Mouse (Mus musculus): ENCODE measurements at regions not wholly inside any gene's neighbourhood (a gene's known extent, or its start where the extent isn't known, plus 50 kb on each side); places are given as distances from the start of the nearest gene placed in this dataset.
A peak's percentile ranks its signal among the peaks of the same experiment; 100 is the strongest.

- no peak for DNase-seq (ENCODE audit: low read depth, low spot score)
Measured at GRCm38 (mm10) chr11:18031049-18031448, 77.4 kb upstream of the Etaa1 start.

GRCm38 (mm10) chr11:18022065-18022464 is 68.4 kb upstream of the Etaa1 start:
- DNase-seq (ENCODE audit: low read depth, low spot score): no peak

- DNase-seq (ENCODE audit: low read depth, low spot score): no peak
Measured at GRCm38 (mm10) chr11:18015239-18015638, 61.6 kb upstream of the Etaa1 start.

- DNase-seq (ENCODE audit: low read depth, low spot score): no peak
Measured at GRCm38 (mm10) chr11:18014610-18015009, 60.9 kb upstream of the Etaa1 start.

GRCm38 (mm10) chr11:18012085-18012484 is 58.4 kb upstream of the Etaa1 start:
- no peak for DNase-seq (ENCODE audit: low read depth, low spot score)

- DNase-seq (ENCODE audit: low read depth, low spot score): peak; percentile 87
Measured at GRCm38 (mm10) chr11:18011101-18011733, 57.5 kb upstream of the Etaa1 start.

- DNase-seq (ENCODE audit: low read depth, low spot score): peak; percentile 14
Measured at GRCm38 (mm10) chr11:18008140-18008539, 54.5 kb upstream of the Etaa1 start.
